Mouse (Mus musculus) heart, adult 8-10 months (tissue): ENCODE data around the gene Fbxw10. TPM values are rescaled to one million over a fixed set of nuclear protein-coding genes. Genes with fewer than 3 reads are reported as not detected.

Experiments
- DNase-seq: peaks from one replicate; pipeline ENCODE4 v3.0.0; 2022; ENCODE audit warnings: low spot score
- total RNA-seq, 4 experiments: library from RNA; stranded (reverse); gene quantifications; 2 replicates each; pipeline ENCODE4 v1.2.4; 2022

Gene Fbxw10
- total RNA-seq, 4 experiments from 2014 or later = 0.09 to 0.44 (median 0.30) TPM

DNA sequence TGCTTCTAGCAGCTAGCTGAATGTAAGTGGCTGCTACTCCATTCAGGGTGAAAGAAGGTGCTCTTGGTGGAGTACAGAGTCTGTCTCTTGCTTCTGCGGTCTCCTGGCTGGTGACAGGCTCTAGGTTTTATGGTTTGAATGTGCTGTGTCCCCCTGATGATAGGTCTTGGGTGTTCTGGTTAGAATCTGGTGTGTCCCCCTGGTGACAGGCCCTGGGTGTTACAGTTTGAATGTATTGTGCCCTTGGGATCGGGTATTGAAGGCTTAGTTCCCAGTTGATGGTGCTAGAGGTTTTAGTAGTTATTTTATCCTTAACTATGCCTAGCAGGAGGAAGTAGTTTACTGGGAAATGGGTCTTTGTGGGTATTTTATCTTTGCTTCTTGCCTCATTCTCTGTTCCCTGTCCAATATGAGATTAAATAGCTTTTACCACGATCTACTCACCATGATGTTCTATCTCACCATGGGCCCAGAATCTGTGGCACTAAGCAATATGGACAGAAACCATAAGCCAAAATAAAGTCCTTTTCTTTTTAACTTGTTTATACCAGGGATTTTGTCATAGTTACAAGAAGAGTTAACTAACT, 62.9 kb downstream of the Fbxw10 start:
- no peak for DNase-seq

DNA sequence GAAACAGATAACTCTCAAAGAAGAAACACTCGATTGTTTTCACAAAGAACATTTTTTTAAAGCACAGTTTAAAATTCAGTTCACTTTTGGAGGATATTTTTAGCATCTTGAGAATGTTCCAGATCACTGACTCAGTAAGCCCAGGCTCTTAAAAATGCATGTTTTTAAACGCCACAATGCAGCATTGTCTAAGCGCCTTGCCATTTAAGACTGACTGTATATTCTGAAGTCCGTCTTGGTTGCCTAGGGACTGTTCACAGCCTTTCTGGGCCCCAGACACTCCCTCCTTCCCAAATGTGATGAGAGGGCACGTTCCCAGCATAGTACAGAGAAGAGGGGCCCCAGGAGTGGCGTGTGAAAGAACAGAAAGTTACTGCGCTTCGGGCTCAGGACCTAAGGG, 64.5 kb downstream of the Fbxw10 start:
- DNase-seq = no peak

DNA sequence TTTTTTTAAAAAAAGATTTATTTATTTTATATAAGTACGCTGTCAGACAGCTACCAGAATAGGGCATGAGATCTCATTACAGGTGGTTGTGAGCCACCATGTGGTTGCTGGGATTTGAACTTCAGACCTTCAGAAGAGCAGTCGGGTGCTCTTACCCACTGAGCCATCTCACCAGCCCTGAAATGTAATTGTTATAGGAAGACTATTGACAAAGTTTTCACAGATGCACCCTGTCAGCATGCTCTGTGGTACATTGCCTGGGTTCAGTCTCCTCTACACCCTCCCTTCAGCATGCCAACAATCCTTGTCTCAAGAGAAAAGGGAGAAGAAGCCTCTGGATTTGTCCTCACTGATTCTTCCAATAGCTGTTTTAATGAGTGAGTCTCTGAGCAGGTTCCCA, 66.3 kb downstream of the Fbxw10 start:
- DNase-seq = no peak

DNA sequence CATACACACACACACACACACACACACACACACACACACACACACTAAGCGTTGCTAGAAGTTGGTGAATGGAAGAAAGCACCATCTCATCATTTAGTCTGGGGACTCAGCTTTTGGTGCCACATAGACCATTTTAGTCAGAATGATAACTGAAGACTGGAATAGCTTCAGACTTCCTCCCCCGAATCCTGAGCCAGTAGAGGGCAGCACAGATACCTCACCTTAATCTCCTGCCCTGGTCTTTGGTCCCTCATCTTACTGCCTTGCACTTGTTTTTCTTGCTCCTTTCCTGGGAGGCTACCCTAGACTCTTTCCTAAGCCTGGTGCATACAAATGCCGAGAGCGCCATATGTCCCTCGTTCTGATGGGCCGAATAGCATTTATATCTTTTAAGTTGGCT, 67.7 kb downstream of the Fbxw10 start:
- no peak for DNase-seq

DNA sequence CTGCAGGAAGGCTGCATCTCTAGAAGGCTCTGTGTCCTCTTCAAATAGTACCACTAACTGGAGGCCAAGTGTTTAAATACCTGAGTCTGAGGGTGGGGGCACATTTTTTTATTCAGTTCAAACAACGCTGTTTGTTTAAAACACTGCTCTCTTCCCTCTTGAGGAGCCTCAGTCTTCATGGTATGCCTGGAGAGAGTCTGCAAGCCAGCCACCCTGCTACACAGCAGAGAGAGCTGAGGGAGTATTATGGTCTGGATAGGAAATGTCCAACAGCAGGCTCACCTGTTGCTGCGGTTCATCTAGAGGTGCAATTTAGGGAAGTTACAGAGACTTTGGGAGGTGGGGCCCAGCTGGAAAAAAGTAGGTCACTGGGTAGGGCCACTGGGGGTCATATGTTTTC, 68.6 kb downstream of the Fbxw10 start:
- DNase-seq = no peak

DNA sequence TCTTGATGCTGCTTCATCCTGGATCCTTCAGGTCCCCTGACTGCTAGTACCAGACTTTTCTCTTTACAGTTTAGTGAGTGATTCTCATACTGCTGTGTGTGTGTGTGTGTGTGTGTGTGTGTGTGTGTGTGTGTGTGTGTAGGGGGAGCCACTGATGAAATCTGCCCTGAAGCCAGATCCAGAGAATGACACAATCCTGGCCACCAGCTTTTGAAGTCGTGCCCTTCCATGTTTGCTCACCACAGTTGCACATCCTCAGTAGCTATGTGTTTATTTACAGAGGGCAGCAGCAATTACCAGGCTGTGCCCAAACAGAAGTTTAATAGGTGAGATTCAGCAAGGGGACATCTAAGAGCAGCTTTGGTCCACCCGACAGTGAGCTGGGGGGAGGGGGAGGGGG, 69.9 kb downstream of the Fbxw10 start:
- no peak for DNase-seq

DNA sequence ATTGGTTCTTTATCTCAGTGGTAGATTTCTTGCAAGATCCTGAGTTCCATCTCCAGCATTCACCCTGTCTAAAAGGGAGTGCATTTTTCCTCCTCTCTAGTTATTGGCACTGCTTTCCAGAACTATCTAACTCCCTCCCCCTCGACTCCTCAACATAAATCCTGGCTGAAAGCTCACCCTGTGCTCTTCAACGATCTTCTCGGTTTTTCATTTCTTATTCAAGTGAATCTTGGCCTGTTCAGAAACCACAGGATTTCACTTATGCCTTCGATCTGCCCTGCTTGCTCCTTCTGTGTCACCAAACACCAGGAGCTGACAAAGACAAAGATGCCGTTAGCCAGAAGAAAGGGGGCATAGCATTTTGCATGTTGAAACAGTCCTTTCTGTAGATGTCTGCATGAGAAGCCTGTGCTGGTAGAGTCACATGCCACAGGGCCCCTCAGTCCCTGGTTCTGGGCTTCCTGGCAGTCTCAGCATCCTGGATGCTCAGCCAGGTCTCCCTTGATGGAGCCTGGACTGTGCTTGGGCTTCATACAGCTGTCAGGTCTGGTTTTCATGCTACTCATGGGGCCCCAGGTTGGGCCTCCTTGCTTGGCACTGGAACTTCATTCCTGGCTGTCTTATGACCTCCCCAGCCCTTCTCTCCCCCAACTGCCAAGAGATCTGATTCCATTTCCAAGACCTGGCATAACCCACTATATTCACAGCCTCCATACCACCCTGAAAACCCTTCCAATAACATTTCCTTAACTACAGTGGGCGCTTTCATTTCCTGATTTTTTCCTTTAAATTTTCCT, 73.3 kb downstream of the Fbxw10 start:
- no peak for DNase-seq

DNA sequence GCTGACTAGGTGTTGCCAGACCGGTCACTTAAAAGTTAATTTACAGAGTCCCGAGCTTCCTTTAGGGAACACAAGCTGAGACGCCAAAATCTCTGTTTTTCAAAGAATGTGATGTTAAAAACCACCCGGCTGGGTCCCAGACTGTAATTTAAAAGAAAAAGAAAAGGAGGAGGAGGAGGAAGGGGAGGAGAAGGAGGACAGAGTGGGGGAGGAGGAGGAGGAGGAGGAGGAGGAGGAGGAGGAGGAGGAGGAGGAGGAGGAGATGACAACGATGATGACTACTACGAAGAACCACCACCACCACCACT, 73.8 kb downstream of the Fbxw10 start:
- DNase-seq = no peak

DNA sequence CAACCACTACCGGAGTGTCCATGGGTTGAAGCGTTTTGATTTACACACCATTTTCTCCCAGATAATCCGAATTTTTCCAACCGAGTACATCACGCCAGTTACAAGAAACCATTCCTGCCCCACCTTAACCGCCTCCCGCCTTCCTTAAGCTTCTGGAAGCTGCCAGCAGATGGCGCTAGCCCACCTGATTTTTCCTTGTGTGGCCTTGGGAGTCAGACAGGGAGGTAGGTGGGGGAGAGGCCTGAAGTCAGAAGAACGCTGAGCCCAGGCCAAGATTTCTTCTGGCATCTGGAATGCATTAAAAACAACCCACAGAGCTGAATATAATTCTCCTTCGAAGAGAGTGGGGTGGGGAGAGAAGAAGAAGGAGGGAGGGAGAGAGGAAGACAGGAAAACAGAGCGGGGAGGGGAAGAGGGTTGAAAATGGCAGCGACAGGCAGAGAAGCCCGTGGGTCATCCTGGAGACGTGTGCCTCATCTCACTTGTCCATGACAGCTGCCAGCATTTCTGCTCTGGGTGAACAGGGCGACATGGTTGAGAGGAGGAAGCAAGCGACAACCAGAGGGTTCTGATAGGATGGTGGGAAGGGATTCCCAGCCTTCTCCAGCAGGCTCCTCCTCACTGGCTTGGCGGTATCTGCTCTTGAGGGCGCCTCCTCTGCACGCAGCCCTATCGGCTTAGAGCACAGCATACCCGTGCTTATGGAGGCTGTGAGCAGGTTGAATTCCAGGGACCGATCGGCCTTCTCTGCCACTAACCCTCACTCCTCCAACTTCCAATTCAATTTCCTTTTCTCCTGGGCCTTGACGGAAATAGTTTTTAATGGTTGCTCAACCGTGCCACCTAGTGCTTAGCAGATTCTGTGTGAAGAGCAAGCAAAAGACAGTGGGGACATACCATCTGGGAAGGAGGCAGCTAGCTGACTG, 74.4 kb downstream of the Fbxw10 start:
- peak; percentile 94 for DNase-seq

DNA sequence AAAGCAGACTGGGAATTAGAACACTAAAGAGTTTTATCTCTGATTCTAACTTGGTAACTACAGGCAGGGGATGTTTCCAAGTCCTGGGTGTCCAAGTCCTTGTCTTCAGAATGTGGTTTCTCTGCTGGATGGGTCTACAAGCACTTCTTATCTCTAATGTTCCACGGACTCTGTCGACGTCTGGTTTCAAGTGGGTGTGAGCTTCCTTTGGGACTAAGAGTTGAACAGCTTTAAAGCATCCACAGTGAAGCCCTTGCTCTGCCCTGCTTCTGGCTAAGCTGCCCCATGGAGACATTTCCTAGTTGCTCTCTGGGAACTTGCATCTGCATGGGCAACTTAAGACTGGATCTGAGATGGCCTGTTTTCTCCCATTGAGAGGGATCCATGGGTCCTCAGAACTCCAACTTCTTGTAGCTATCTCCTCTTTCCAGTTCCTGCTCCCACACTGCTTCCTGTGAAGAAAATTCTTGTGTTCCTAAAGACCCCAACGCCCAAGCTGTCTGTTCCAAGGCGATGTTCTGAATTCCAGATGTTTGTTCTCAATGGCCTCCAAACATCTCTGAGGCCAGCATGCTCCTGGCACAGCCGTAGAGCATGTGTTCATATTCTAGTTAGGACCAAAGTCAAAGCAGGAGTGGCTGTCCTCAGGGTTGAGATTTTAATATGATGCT, 77.4 kb downstream of the Fbxw10 start:
- DNase-seq = peak; percentile 76

Other genes starting within 250 kb of the Fbxw10 start
- gene Lrrc75a, start 198.5 kb upstream of the Fbxw10 start, total RNA-seq = 1 to 10 TPM; 3.1 to 4.5 (median 3.7) TPM
- 1 to 10 TPM; 5.1 to 5.9 (median 5.7) TPM for gene Mmgt2, start 198.4 kb upstream of the Fbxw10 start, total RNA-seq
- 1 to 10 TPM; 2.4 to 3.3 (median 2.9) TPM for gene Zfp287, start 115.2 kb upstream of the Fbxw10 start, total RNA-seq
- not detected for gene Gm10428, start 94.0 kb upstream of the Fbxw10 start, total RNA-seq
- gene Zfp286, start 57.6 kb upstream of the Fbxw10 start, total RNA-seq = 1 to 10 TPM in 1 of 4 experiments, under 1 TPM in 3; 0.41 to 1.8 (median 0.72) TPM
- gene Trim16, start 26.8 kb upstream of the Fbxw10 start, total RNA-seq = 10 to 100 TPM in 1 of 4 experiments, 1 to 10 TPM in 3; 6.5 to 10.9 (median 9.0) TPM
- 10 to 100 TPM; 18.5 to 24.8 (median 21.2) TPM for gene Tvp23b, start 32.4 kb downstream of the Fbxw10 start, total RNA-seq
- not detected for gene Cdrt4, start 104.1 kb downstream of the Fbxw10 start, total RNA-seq
- not detected for gene Tekt3, start 214.6 kb downstream of the Fbxw10 start, total RNA-seq